Mouse (Mus musculus): Measurements from ENCODE around the gene Efhc1. TPM values are rescaled to one million over a fixed set of nuclear protein-coding genes. Genes with fewer than 3 reads are reported as not detected.

Gene Efhc1
- polyA plus RNA-seq, 1 experiment from 2014 or later, result 1.1 TPM

DNA sequence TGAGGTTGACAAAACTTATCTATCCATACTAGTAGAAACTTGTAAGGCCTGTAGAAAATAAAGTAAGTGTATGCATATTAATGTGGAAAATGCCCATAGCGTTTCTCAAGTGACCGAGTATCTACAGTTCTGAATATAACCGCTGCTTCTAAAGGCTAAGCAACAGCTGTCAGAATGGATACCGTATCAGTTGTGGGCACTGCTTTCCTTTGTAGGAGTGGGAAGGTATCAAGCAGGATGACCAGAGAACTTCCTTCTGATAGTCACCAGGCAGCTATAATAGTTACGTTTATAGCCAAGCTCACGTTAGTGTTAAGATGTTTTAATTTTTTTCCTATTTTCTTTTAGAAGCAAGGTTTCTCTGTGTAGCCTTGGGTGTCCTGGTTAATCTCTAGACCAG, 22.0 kb downstream of the Efhc1 start:
- Histone ChIP-seq H3K36me3 (no peaks in the 10 kb centered on the region), H3K27ac (no peak overlapping the region), H3K9me3 (no peaks in the 10 kb centered on the region), H3K27me3 (ENCODE audit: insufficient read depth, poor library complexity, severe bottlenecking) (no peaks in the 10 kb centered on the region), H3K4me3 (no peak overlapping the region), H3K4me1 (no peaks in the 10 kb centered on the region)
- WGBS, result 85% methylated on average over 6 of the region's 6 CpGs
- no peak for DNase-seq (ENCODE audit: low spot score)

DNA sequence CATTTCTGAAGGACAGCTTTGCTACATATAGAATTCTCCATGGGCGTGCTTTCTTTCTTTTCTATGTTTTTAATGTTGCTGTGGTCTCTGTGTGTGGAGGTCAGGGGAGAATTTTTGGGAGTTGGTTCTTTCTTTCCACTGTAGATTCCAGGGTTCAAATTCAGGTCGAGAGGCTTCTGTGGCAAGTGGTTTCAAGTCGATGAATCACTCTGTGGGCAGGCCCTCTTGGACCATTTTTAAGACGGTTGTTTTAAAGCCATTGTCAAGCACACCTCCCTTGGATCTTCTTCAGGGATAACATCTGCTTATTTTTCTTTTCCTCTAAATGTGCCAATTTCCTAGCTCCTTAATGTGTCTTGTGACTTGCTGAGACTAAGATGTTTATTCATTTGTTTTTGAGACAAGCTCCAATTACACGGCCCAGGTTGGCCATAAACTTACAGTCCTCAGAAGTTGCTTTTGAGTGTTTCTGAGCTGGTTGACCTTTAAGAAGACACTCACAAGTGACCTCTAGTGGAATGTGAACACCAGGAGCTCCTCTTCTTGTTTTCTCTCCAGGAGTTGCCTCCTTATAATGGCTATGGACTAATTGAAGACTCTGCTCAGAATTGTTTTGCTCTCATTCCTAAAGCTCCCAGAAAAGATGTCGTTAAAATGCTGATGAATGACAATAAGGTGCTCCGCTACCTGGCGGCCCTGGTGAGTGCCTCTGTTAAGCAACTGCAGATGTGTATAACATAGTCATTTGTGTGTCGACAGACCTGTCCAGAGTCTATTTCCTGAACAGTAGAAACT, 23.1 kb downstream of the Efhc1 start:
- Histone ChIP-seq H3K4me1 (no peaks in the 10 kb centered on the region), H3K27ac (no peak overlapping the region), H3K9me3 (no peaks in the 10 kb centered on the region), H3K4me3 (no peak overlapping the region), H3K27me3 (ENCODE audit: insufficient read depth, poor library complexity, severe bottlenecking) (no peaks in the 10 kb centered on the region), H3K36me3 (no peaks in the 10 kb centered on the region)
- DNase-seq (ENCODE audit: low spot score), result no peak
- WGBS, result 74% methylated on average over 9 of the region's 9 CpGs

DNA sequence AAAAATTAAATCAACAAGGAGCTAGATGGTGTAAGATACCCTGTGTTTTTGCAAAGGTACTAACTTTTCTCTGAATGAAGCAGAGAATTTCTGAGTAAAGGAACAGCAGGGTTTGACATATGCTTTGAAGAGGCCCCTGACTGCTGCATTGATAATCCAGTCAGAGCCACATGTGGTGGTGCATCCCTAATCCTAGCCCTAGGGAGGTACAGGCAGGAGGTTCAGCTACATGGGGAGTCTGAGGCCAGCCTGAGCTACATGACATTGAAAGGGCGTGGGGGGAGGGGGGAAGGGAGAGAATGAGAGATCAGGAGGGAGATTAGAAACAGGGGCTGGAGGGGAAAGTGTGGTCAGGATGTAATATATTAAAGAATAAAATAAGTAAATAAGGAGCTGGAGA, 29.1 kb downstream of the Efhc1 start:
- Histone ChIP-seq H3K4me1 (no peaks in the 10 kb centered on the region), H3K27ac (no peak overlapping the region), H3K27me3 (ENCODE audit: insufficient read depth, poor library complexity, severe bottlenecking) (no peaks in the 10 kb centered on the region), H3K36me3 (no peaks in the 10 kb centered on the region), H3K4me3 (no peak overlapping the region), H3K9me3 (no peaks in the 10 kb centered on the region)
- no peak for DNase-seq (ENCODE audit: low spot score)
- WGBS, result 38% methylated on average over 1 of the region's 1 CpGs

DNA sequence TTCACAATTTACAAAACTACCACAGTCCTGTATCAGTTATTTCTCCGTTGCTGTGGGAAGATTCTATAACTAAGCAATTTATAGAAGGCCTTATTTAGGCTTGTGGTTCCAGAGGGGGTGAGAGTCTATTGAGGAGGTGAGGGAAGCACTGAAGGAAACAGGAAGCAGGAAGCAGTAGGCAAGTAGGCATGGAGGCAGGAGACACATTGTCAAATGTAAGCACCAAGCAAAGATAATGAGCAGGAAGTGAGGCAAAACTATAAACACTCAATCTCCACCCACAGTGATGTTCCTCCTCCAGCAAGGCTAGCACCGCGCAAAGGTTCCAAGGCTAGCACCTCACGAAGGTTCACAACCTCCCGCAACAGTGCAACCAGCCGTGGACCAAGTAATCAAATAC, 30.3 kb downstream of the Efhc1 start:
- Histone ChIP-seq H3K4me3 (no peak overlapping the region), H3K27ac (no peak overlapping the region), H3K36me3 (no peaks in the 10 kb centered on the region), H3K9me3 (no peaks in the 10 kb centered on the region), H3K4me1 (no peaks in the 10 kb centered on the region), H3K27me3 (ENCODE audit: insufficient read depth, poor library complexity, severe bottlenecking) (no peaks in the 10 kb centered on the region)
- DNase-seq (ENCODE audit: low spot score), result no peak
- WGBS, result 89% methylated on average over 6 of the region's 6 CpGs

DNA sequence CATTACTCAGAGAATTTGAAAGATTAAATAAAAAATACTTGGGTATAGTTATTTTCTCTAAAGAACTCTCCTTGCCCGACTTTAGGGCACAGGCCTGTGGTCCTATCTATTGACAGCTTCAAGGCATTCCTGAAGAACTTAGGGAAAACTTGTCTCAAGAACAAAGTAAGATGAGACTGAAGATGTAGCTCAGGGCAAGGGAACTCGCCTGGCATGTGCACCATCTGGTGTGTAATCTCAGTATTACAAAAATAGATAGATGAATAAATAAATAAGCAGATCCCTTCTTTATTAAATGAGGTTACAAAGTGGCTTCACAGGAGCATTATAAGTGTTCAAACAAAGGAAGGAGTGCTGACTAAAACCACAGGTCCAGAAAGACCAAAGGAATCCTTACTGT, 32.7 kb downstream of the Efhc1 start:
- no peak for DNase-seq (ENCODE audit: low spot score)
- Histone ChIP-seq H3K27ac (no peak overlapping the region), H3K9me3 (no peaks in the 10 kb centered on the region), H3K4me3 (no peak overlapping the region), H3K27me3 (ENCODE audit: insufficient read depth, poor library complexity, severe bottlenecking) (no peaks in the 10 kb centered on the region), H3K36me3 (no peaks in the 10 kb centered on the region), H3K4me1 (no peaks in the 10 kb centered on the region)
- 63% methylated on average over 2 of the region's 2 CpGs for WGBS

DNA sequence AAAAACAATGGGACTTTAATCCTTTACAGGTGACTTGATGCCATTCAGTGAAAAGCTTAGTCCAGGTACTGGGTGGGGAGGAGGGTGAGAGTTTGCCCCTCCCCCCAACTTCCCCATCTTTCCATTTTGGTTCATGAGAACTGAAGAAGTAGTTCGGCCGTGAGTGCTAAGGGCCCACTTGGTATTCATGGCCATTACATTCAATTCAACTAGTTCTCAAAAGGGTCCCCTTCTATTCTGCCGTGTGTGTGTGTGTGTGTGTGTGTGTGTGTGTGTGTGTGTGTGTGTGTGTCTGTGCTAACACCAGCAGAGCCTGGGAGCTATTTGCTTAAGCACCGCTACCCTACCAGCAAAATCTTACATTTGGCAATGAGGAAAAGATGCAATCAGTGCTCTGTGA, 33.2 kb downstream of the Efhc1 start:
- Histone ChIP-seq H3K27ac (no peak overlapping the region), H3K9me3 (no peaks in the 10 kb centered on the region), H3K27me3 (ENCODE audit: insufficient read depth, poor library complexity, severe bottlenecking) (no peaks in the 10 kb centered on the region), H3K4me3 (no peak overlapping the region), H3K36me3 (no peaks in the 10 kb centered on the region), H3K4me1 (no peaks in the 10 kb centered on the region)
- WGBS, result 77% methylated on average over 4 of the region's 4 CpGs
- DNase-seq (ENCODE audit: low spot score), result no peak

DNA sequence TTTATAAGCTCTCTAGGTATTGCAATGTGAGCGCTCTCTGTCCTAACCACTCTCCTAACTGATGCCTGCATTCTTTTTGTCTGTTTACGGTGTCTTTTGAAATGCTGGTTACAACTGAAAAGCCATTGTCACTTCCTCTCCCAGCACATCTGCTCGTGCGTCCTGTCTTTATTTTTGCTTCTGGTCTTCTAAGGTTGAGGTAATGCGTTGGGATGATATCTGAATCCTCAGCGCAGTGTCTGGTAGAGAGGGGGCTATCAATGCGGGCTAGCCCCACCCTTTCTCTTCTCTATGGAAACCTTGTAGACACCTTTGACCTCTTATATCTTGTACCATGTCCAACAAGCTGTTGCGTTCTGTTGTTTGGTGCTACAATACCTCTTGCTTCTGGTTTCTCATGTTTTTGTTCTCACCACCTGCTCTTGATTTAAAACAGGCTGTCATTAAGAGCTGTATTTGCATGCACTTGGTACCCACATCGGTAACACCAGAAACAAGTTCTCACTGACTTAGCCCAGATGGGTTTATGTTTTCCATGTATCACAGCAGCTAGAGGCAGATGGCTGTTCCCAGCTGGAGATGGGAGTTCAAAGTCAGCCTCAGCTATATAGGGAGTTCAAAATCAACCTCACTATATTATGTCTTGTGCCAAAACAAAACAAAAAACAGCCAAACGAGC, 35.1 kb downstream of the Efhc1 start:
- 63% methylated on average over 10 of the region's 10 CpGs for WGBS
- H3K4me3 ChIP-seq, result no peak overlapping the region
- no peaks in the 10 kb centered on the region for H3K27me3 ChIP-seq (ENCODE audit: insufficient read depth, poor library complexity, severe bottlenecking)
- no peaks in the 10 kb centered on the region for H3K9me3 ChIP-seq
- H3K27ac ChIP-seq, result no peak overlapping the region
- H3K4me1 ChIP-seq, result no peaks in the 10 kb centered on the region
- DNase-seq (ENCODE audit: low spot score), result no peak
- H3K36me3 ChIP-seq, result no peaks in the 10 kb centered on the region

DNA sequence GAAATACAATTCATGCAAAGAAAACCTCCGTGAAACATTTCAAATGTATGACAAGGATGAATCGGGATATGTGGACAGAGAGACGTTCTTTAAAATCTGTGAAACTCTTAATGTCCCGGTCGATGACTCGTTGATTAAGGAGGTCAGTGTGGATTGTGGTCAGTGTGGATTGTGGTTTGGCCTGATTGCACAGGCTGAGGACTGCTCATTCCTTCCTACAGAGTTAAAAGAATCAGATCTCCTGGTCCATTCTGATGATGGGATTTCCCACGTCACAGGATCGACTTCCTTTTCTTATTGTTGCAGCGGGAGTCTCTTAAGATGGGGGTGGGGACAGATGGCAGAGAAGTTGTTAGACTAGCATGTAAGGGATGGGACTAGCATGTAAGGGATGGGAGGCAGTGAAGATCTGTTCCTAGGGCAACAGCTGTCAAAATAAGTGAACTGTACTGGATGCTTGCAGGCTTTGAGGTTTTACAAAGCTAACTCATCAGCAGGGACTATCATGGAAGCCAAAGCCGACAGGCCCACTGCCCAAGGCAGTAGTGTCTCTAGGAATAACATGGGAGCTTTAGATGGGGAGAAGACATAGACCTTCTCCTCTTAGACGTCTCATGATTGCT, 38.1 kb downstream of the Efhc1 start:
- Histone ChIP-seq H3K4me1 (0 out of 2 replicates have a peak, but pooled peaks cover 3% of the 10 kb centered on the region), H3K4me3 (no peak overlapping the region), H3K36me3 (no peaks in the 10 kb centered on the region), H3K9me3 (no peaks in the 10 kb centered on the region), H3K27me3 (ENCODE audit: insufficient read depth, poor library complexity, severe bottlenecking) (no peaks in the 10 kb centered on the region), H3K27ac (no peak overlapping the region)
- DNase-seq (ENCODE audit: low spot score), result no peak
- 82% methylated on average over 11 of the region's 11 CpGs for WGBS

DNA sequence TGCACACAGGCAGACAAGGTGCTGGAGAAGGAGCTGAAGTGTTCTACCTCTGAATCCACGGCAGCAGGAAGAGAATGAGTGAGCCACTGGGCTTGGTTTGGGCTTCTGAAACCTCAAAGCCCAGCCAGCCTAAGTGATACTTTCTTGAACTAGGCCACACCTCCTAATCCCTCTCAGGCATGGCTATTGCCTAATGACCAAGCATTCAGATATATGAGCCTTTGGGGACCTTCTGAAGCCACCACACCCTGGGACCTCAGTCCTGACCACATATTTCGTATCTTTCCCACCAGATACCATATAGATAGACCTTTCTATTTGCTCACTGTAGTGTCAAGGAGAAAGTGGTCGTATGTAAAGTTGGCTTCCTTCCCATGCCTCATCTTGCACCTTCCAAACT, 42.3 kb downstream of the Efhc1 start:
- Histone ChIP-seq H3K27me3 (ENCODE audit: insufficient read depth, poor library complexity, severe bottlenecking) (no peaks in the 10 kb centered on the region), H3K27ac (no peak overlapping the region), H3K4me1 (peaks cover 26% of the 10 kb centered on the region), H3K4me3 (no peak overlapping the region), H3K36me3 (no peaks in the 10 kb centered on the region), H3K9me3 (no peaks in the 10 kb centered on the region)
- WGBS, result 78% methylated on average over 3 of the region's 3 CpGs
- DNase-seq (ENCODE audit: low spot score), result peak; percentile 47

DNA sequence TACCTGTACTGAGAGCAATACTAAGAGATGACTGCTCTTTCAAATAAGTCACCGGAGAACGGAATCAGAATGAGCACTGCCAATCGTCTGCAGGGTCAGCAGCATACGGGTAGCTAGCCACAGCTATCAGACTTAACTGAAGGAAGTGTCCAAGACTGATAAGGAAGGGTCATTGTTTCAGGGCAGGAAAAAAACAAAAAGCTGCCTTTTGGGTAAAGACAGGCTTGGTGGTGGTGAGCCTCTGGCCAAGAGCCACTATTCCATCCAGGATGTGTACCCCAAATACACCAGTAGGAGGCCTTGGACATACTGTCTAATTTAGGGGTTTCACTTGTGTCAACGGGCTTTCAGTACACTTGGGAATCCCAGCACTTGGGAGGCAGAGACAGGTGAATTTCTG, 42.9 kb downstream of the Efhc1 start:
- Histone ChIP-seq H3K36me3 (peaks cover under 1% of the 10 kb centered on the region; the same call in 1 of the 2 replicates), H3K9me3 (no peaks in the 10 kb centered on the region), H3K4me1 (peaks cover 26% of the 10 kb centered on the region), H3K27ac (no peak overlapping the region), H3K27me3 (ENCODE audit: insufficient read depth, poor library complexity, severe bottlenecking) (no peaks in the 10 kb centered on the region), H3K4me3 (no peak overlapping the region)
- 48% methylated on average over 5 of the region's 5 CpGs for WGBS
- no peak for DNase-seq (ENCODE audit: low spot score)

DNA sequence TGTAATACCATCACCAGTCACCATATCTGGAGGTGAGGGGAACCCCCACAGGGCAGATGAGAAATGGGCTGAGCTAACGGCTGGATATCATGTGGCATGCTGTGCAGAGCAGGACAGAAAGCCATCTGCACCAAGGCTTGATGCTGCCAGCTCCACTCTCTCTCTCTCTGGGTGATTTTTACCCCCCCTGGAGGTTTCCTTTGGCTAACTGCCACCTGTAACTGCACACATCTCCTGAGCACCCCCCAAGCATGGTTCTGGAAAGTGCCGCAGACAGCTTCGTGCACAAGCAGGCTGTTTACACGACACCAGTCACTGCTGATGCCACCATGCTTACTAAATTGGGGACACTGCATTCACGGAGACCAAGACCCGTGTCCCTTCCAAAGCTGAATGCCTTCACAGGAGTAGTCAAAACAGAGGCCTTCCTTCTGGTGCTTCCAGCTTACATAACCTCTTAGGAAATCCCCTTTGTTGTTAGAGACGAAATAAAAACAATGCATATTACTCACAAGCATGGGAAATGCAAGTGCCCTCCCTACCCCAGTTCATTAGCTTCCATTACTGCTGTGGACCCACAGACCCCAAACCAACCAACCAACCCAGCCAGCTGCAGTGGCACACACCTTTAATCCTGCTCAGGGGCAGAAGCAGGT, 44.0 kb downstream of the Efhc1 start:
- H3K4me1 ChIP-seq, result peaks cover 26% of the 10 kb centered on the region
- H3K4me3 ChIP-seq, result no peak overlapping the region
- H3K27ac ChIP-seq, result no peak overlapping the region
- H3K36me3 ChIP-seq, result peaks cover 10% of the 10 kb centered on the region
- WGBS, result 58% methylated on average over 7 of the region's 7 CpGs
- DNase-seq (ENCODE audit: low spot score), result no peak
- H3K9me3 ChIP-seq, result no peaks in the 10 kb centered on the region
- no peaks in the 10 kb centered on the region for H3K27me3 ChIP-seq (ENCODE audit: insufficient read depth, poor library complexity, severe bottlenecking)

DNA sequence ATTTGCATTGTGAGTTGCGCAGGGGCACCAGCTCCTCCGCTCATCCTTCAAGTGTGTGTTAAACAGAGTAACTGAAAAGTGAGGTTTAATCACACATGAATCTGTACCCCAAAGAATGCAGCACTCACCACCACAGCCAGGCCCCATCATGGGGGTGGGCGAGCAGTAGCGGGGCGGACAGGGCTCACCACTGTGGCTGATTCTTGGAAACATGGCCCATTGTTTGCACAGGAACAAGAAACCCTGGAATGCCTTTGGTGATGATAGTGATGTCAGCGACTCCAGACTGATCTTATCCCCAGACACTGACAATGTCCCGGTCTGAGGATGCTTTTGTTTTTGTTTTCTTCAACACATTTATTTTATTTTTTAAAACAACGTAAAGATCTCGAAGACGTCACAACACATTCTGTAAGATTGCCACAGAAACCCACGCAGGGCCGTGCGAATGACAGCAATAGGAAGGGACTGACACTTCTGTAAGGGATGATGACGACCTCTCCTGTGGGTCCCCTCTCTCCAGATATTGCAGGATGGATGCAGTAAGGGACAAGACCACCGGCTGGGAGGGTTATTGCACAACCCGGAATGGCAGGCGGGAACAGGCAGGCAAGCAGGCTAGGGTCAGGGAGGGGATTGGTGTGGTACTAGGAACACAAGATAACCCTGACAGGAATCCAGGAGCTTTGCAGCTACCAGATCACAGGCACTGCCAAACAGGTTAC, 45.3 kb downstream of the Efhc1 start:
- no peaks in the 10 kb centered on the region for H3K27me3 ChIP-seq (ENCODE audit: insufficient read depth, poor library complexity, severe bottlenecking)
- WGBS, result 37% methylated on average over 17 of the region's 17 CpGs
- no peak for DNase-seq (ENCODE audit: low spot score)
- H3K9me3 ChIP-seq, result no peaks in the 10 kb centered on the region
- H3K4me3 ChIP-seq, result no peak overlapping the region
- peak overlapping the region; percentile 56; the same call in 1 of the 2 replicates for H3K27ac ChIP-seq
- H3K4me1 ChIP-seq, result peaks cover 26% of the 10 kb centered on the region
- peaks cover 22% of the 10 kb centered on the region for H3K36me3 ChIP-seq

Measured in heart, embryonic 10.5 days (tissue).